ENCODE assay signal across 22 mouse cellular contexts in the genomic region with DNA sequence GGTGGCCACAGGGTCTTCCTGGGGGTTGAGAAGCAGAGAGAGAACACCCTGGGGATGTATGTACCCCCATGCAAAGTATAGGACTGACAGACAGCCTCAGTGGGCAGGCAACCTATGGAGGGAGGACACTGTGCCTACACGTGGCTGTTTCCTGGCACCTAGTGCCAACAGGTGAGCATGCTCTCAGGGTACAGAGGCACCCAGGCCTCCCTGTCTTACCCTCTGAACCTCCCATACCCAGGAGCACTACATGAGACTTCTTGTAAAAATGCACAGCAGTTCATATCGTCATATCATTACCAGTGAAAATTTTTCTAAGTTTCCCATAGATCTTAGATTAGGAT. TPM values are rescaled to one million over a fixed set of nuclear protein-coding genes. Genes with fewer than 3 reads are reported as not detected.
DNase-seq lines count a peak whose midpoint lies in the region; ATAC-seq and TF ChIP-seq lines count a peak whose summit lies in the region.
"Had no signal": no experiment of that assay in that cellular context is flagged by ENCODE, and none has a peak within 500 bp of the region (broad histone marks: within the 10 kb centered on the region; RNA-seq: fewer than 3 reads in every experiment).

No protein-coding gene starts in this region.

- DNase-seq in intestine, embryonic 14.5 days (ENCODE audit: low spot score) = no peak
- DNase-seq in stomach, postnatal 0 days (ENCODE audit: low spot score) = no peak
- DNase-seq in urinary bladder, postnatal 14 days (ENCODE audit: low spot score) = no peak
- DNase-seq in spleen, adult 18-20 months = no peak
- DNase-seq: adrenal gland, postnatal 10 days; cerebellum, postnatal 10 days; gastrocnemius, adult 2 months; heart, postnatal 10 days; liver, embryonic 13.5 days; right cerebral cortex, postnatal 25 days; thymus, postnatal 36 days had no signal

- H3K27ac ChIP-seq in intestine, embryonic 14.5 days (ENCODE audit: low read depth) = no peak overlapping the region
- H3K27ac ChIP-seq in intestine, postnatal 0 days (ENCODE audit: low read depth, low read length) = no peak overlapping the region
- no peak overlapping the region for H3K27ac ChIP-seq in stomach, embryonic 14.5 days (ENCODE audit: low read length)
- no peak overlapping the region for H3K27ac ChIP-seq in stomach, postnatal 0 days (replicated peaks)
- no peak overlapping the region for H3K27ac ChIP-seq in intestine, embryonic 15.5 days
- H3K27ac ChIP-seq in stomach, embryonic 16.5 days (ENCODE audit: low read length) = no peak overlapping the region
- H3K27ac ChIP-seq: forebrain, embryonic 10.5 days; gastrocnemius, adult 2 months; hindbrain, embryonic 12.5 days; kidney, postnatal 0 days; liver, embryonic 13.5 days; macrophage; midbrain, embryonic 10.5 days had no signal

- H3K4me2 ChIP-seq in intestine, embryonic 14.5 days (ENCODE audit: low read length) = peak overlapping the region; percentile 29; the same call in 1 of the 2 replicates
- H3K4me2 ChIP-seq in intestine, postnatal 0 days (replicated peaks; ENCODE audit: low read depth) = no peak overlapping the region
- H3K4me2 ChIP-seq in stomach, embryonic 14.5 days (replicated peaks; ENCODE audit: low read depth, low read length) = no peak overlapping the region
- no peak overlapping the region for H3K4me2 ChIP-seq in stomach, postnatal 0 days (replicated peaks; ENCODE audit: low read depth)
- peak overlapping the region; percentile 45 for H3K4me2 ChIP-seq in intestine, embryonic 15.5 days (replicated peaks)
- H3K4me2 ChIP-seq in stomach, embryonic 16.5 days (ENCODE audit: low read depth, low read length) = 0 out of 2 replicates have a peak overlapping the region, but pooled peaks have one; percentile 51
- H3K4me2 ChIP-seq: hindbrain, embryonic 12.5 days; liver, embryonic 13.5 days had no signal

- no peaks in the 10 kb centered on the region for H3K9me3 ChIP-seq in intestine, embryonic 14.5 days (ENCODE audit: control insufficient read depth, low read length)
- H3K9me3 ChIP-seq in intestine, postnatal 0 days (ENCODE audit: control insufficient read depth) = no peaks in the 10 kb centered on the region
- H3K9me3 ChIP-seq in stomach, embryonic 14.5 days (ENCODE audit: control insufficient read depth, low read depth, low read length) = no peaks in the 10 kb centered on the region
- no peaks in the 10 kb centered on the region for H3K9me3 ChIP-seq in stomach, postnatal 0 days (ENCODE audit: control insufficient read depth, low read length)
- no peaks in the 10 kb centered on the region for H3K9me3 ChIP-seq in intestine, embryonic 15.5 days
- no peaks in the 10 kb centered on the region for H3K9me3 ChIP-seq in stomach, embryonic 16.5 days (replicated peaks; ENCODE audit: control insufficient read depth, low read length)
- H3K9me3 ChIP-seq: forebrain, embryonic 10.5 days; hindbrain, embryonic 12.5 days; liver, embryonic 13.5 days; midbrain, embryonic 10.5 days had no signal

- 38% methylated on average over 2 of the region's 2 CpGs for WGBS in intestine, embryonic 14.5 days
- WGBS in intestine, postnatal 0 days = 50% methylated on average over 2 of the region's 2 CpGs
- 43% methylated on average over 2 of the region's 2 CpGs for WGBS in stomach, embryonic 14.5 days
- 32% methylated on average over 2 of the region's 2 CpGs for WGBS in stomach, postnatal 0 days
- WGBS in intestine, embryonic 15.5 days = 42% methylated on average over 2 of the region's 2 CpGs
- WGBS in stomach, embryonic 16.5 days = 38% methylated on average over 2 of the region's 2 CpGs

- H3K4me3 ChIP-seq in intestine, embryonic 14.5 days (ENCODE audit: low read depth, low read length) = no peak overlapping the region
- H3K4me3 ChIP-seq in intestine, postnatal 0 days (ENCODE audit: low read depth, low read length) = no peak overlapping the region
- no peak overlapping the region for H3K4me3 ChIP-seq in stomach, embryonic 14.5 days (ENCODE audit: low read depth, low read length)
- H3K4me3 ChIP-seq in stomach, postnatal 0 days (ENCODE audit: low read depth, low read length) = no peak overlapping the region
- no peak overlapping the region for H3K4me3 ChIP-seq in intestine, embryonic 15.5 days (replicated peaks)
- H3K4me3 ChIP-seq in stomach, embryonic 16.5 days (replicated peaks; ENCODE audit: low read length) = peak overlapping the region; percentile 35
- H3K4me3 ChIP-seq: forebrain, embryonic 10.5 days; gastrocnemius, adult 2 months; hindbrain, embryonic 12.5 days; liver, embryonic 13.5 days; midbrain, embryonic 10.5 days had no signal

- H3K27me3 ChIP-seq in intestine, embryonic 14.5 days (replicated peaks; ENCODE audit: control insufficient read depth, insufficient read depth, low read length) = no peaks in the 10 kb centered on the region
- H3K27me3 ChIP-seq in intestine, postnatal 0 days (replicated peaks; ENCODE audit: control insufficient read depth, insufficient read depth, low read length) = no peaks in the 10 kb centered on the region
- H3K27me3 ChIP-seq in stomach, embryonic 14.5 days (ENCODE audit: control insufficient read depth, insufficient read depth, low read length) = no peaks in the 10 kb centered on the region
- no peaks in the 10 kb centered on the region for H3K27me3 ChIP-seq in stomach, postnatal 0 days (ENCODE audit: control insufficient read depth, insufficient read depth, low read length)
- H3K27me3 ChIP-seq in intestine, embryonic 15.5 days (replicated peaks) = no peaks in the 10 kb centered on the region
- H3K27me3 ChIP-seq in stomach, embryonic 16.5 days (ENCODE audit: control insufficient read depth, insufficient read depth, low read length) = no peaks in the 10 kb centered on the region
- H3K27me3 ChIP-seq: Patski had no signal

- TF ChIP-seq EP300 in stomach, postnatal 0 days (optimal IDR thresholded peaks at IDR 0.05) = no peak

- H3K9ac ChIP-seq in intestine, embryonic 14.5 days (ENCODE audit: low read length) = no peak overlapping the region
- no peak overlapping the region for H3K9ac ChIP-seq in intestine, postnatal 0 days (ENCODE audit: low read depth, low read length)
- H3K9ac ChIP-seq in stomach, embryonic 14.5 days (replicated peaks; ENCODE audit: low read depth, low read length) = no peak overlapping the region
- H3K9ac ChIP-seq in stomach, postnatal 0 days (ENCODE audit: low read length) = no peak overlapping the region
- H3K9ac ChIP-seq in intestine, embryonic 15.5 days = no peak overlapping the region
- H3K9ac ChIP-seq in stomach, embryonic 16.5 days (ENCODE audit: low read length) = no peak overlapping the region
- H3K9ac ChIP-seq: hindbrain, embryonic 12.5 days; liver, embryonic 13.5 days had no signal

- no peak for TF ChIP-seq CTCF in intestine, postnatal 0 days (IDR thresholded peaks at IDR 0.05; ENCODE audit: low read depth)
- no peak for TF ChIP-seq CTCF in stomach, postnatal 0 days (IDR thresholded peaks at IDR 0.05; ENCODE audit: low read depth)

- H3K36me3 ChIP-seq in intestine, embryonic 14.5 days (ENCODE audit: control insufficient read depth, insufficient read depth, low read length) = no peaks in the 10 kb centered on the region
- H3K36me3 ChIP-seq in intestine, postnatal 0 days (ENCODE audit: control insufficient read depth, insufficient read depth) = no peaks in the 10 kb centered on the region
- H3K36me3 ChIP-seq in stomach, embryonic 14.5 days (ENCODE audit: control insufficient read depth, insufficient read depth, low read length) = no peaks in the 10 kb centered on the region
- H3K36me3 ChIP-seq in stomach, postnatal 0 days (ENCODE audit: control insufficient read depth, insufficient read depth, low read length) = no peaks in the 10 kb centered on the region
- H3K36me3 ChIP-seq in intestine, embryonic 15.5 days = no peaks in the 10 kb centered on the region
- H3K36me3 ChIP-seq in stomach, embryonic 16.5 days (ENCODE audit: control insufficient read depth, insufficient read depth, low read length) = no peaks in the 10 kb centered on the region; the same call in 1 of the 2 replicates
- H3K36me3 ChIP-seq: forebrain, embryonic 10.5 days; hindbrain, embryonic 12.5 days; liver, embryonic 13.5 days; midbrain, embryonic 10.5 days had no signal

- no peak for ATAC-seq in intestine, embryonic 14.5 days (replicated peaks; ENCODE audit: low FRiP score, low TSS enrichment, low read depth)
- ATAC-seq in intestine, postnatal 0 days = no peak
- ATAC-seq in stomach, embryonic 14.5 days (ENCODE audit: insufficient number of reproducible peaks, insufficient read depth, low FRiP score, low read depth) = 0 out of 2 replicates have a peak, but pooled peaks have one; percentile 12
- ATAC-seq in stomach, postnatal 0 days (ENCODE audit: low FRiP score, low TSS enrichment) = no peak
- peak; percentile 54; the same call in 1 of the 2 replicates for ATAC-seq in intestine, embryonic 15.5 days
- peak; percentile 14; the same call in 1 of the 2 replicates for ATAC-seq in stomach, embryonic 16.5 days (ENCODE audit: insufficient read depth, low FRiP score)
- ATAC-seq: activated CD4-positive, CD25-positive, alpha-beta regulatory T cell, adult 4 months; Patski had no signal

- H3K4me1 ChIP-seq in intestine, embryonic 14.5 days (replicated peaks; ENCODE audit: control insufficient read depth, insufficient read depth, low read length) = no peaks in the 10 kb centered on the region
- no peaks in the 10 kb centered on the region for H3K4me1 ChIP-seq in intestine, postnatal 0 days (replicated peaks; ENCODE audit: control insufficient read depth, insufficient read depth, low read length)
- H3K4me1 ChIP-seq in stomach, embryonic 14.5 days (ENCODE audit: control insufficient read depth, insufficient read depth, low read length) = 0 out of 2 replicates have a peak, but pooled peaks cover 3% of the 10 kb centered on the region
- H3K4me1 ChIP-seq in stomach, postnatal 0 days (replicated peaks; ENCODE audit: control insufficient read depth, insufficient read depth) = no peaks in the 10 kb centered on the region
- 0 out of 2 replicates have a peak, but pooled peaks cover 7% of the 10 kb centered on the region for H3K4me1 ChIP-seq in intestine, embryonic 15.5 days (replicated peaks)
- peaks cover 4% of the 10 kb centered on the region for H3K4me1 ChIP-seq in stomach, embryonic 16.5 days (ENCODE audit: control insufficient read depth, insufficient read depth, low read length)
- H3K4me1 ChIP-seq: hindbrain, embryonic 12.5 days; liver, embryonic 13.5 days had no signal

RNA-seq across cellular contexts. Expression of a gene that starts 21.7 kb away (rescaled TPM):
- 0.07 TPM in 2 replicates for polyA plus RNA-seq in intestine, embryonic 14.5 days (2014; fragmentation: Nextera tagmentation; extraction: Ambion mirVana)
- not detected in 2 replicates for polyA plus RNA-seq in intestine, postnatal 0 days (2015; fragmentation: Nextera tagmentation; extraction: Ambion mirVana)
- polyA plus RNA-seq in stomach, embryonic 14.5 days (2014; fragmentation: Nextera tagmentation; extraction: Ambion mirVana) = 1.2 and 1.3 TPM in 2 replicates
- polyA plus RNA-seq in stomach, postnatal 0 days (2015; fragmentation: Nextera tagmentation; extraction: Ambion mirVana) = 0.61 and 0.69 TPM in 2 replicates
- 0.05 and 0.14 TPM in 2 replicates for polyA plus RNA-seq in intestine, embryonic 15.5 days (2015; fragmentation: Nextera tagmentation; extraction: Ambion mirVana)
- polyA plus RNA-seq in stomach, embryonic 16.5 days (2015; fragmentation: Nextera tagmentation; extraction: Ambion mirVana) = 0.97 and 1.2 TPM in 2 replicates
- polyA plus RNA-seq: activated CD4-positive, CD25-positive, alpha-beta regulatory T cell, adult 4 months; liver, embryonic 13.5 days; macrophage had no signal

Comparison
In these comparisons a context has a peak if more than half of its experiments do, and no peak if none do; other contexts are left out.
1. ATAC-seq: peak in stomach, embryonic 14.5 days (single experiment), intestine, embryonic 15.5 days (single experiment) and stomach, embryonic 16.5 days (single experiment); none in intestine, embryonic 14.5 days (single experiment), intestine, postnatal 0 days (single experiment) and stomach, postnatal 0 days (single experiment).
2. H3K4me2 ChIP-seq: peak in intestine, embryonic 14.5 days (single experiment), intestine, embryonic 15.5 days (single experiment) and stomach, embryonic 16.5 days (single experiment); none in intestine, postnatal 0 days (single experiment), stomach, embryonic 14.5 days (single experiment) and stomach, postnatal 0 days (single experiment).